Mouse (Mus musculus) mouse trophoblast stem cell (cell line): ENCODE measurements at regions not wholly inside any gene's neighbourhood (a gene's known extent, or its start where the extent isn't known, plus 50 kb on each side); places are given as distances from the start of the nearest gene placed in this dataset.

ENCODE experiments used
- in situ Hi-C, 2 experiments: fragments of 300-500 bp; cut with MseI, MboI; formaldehyde crosslinking; loops; 2 replicates in 1 of 2; 3 replicates in 1 of 2; pipeline ENCODE4 v1.15.1; 2025

- in situ Hi-C loops, result no loop called here
These were observed 90.1 kb upstream of the Rnd3 start for GRCm38 (mm10) chr2:51238992-51239391.

- in situ Hi-C loops, result no loop called here
These were observed 89.4 kb upstream of the Rnd3 start for GRCm38 (mm10) chr2:51238131-51238931.

GRCm38 (mm10) chr2:51237451-51237850, 88.5 kb upstream of the Rnd3 start:
- in situ Hi-C loops, result no loop called here

- in situ Hi-C loops, result no loop called here
These were observed 87.9 kb upstream of the Rnd3 start for GRCm38 (mm10) chr2:51236852-51237251.

GRCm38 (mm10) chr2:51234427-51234826, 85.5 kb upstream of the Rnd3 start:
- in situ Hi-C loops, result no loop called here

- in situ Hi-C loops, result no loop called here
These were observed 73.9 kb upstream of the Rnd3 start for GRCm38 (mm10) chr2:51222851-51223250.

- in situ Hi-C loops, result no loop called here
These were observed 70.8 kb upstream of the Rnd3 start for GRCm38 (mm10) chr2:51219714-51220113.

GRCm38 (mm10) chr2:51207150-51208022, 58.5 kb upstream of the Rnd3 start:
- in situ Hi-C loops, result no loop called here

- in situ Hi-C loops, result no loop called here
These were observed 57.4 kb upstream of the Rnd3 start for GRCm38 (mm10) chr2:51206332-51206731.
